Mouse (Mus musculus) stomach, postnatal 0 days (tissue): Measurements from ENCODE around the gene Mpo. TPM values are rescaled to one million over a fixed set of nuclear protein-coding genes. Genes with fewer than 3 reads are reported as not detected.

ENCODE experiments used
- ATAC-seq: fragments of 200-750 bp; cut with Nextera tagmentation; 2 replicates; pipeline ENCODE4 v1.8.0; 2017; ENCODE audit not compliant: low FRiP score, low TSS enrichment
- DNase-seq: peaks from one replicate; pipeline ENCODE4 v3.0.0-alpha.2; 2016; ENCODE audit warnings: low spot score
- H3K27ac ChIP-seq: fragments of 300-500 bp; sonication (generic); replicated peaks from 2 replicates; pipeline ENCODE4 v1.5.1; 2014; ENCODE audit warnings: mild to moderate bottlenecking, control low read depth
- H3K27me3 ChIP-seq: fragments of 300-500 bp; sonication (generic); 2 replicates; pipeline ENCODE4 v1.6.1; 2014; ENCODE audit warnings: low read length; ENCODE audit not compliant: control insufficient read depth, insufficient read depth
- H3K36me3 ChIP-seq: fragments of 300-500 bp; sonication (generic); 2 replicates; pipeline ENCODE4 v1.6.1; 2014; ENCODE audit warnings: low read length, mixed read lengths; ENCODE audit not compliant: control insufficient read depth, insufficient read depth
- H3K4me1 ChIP-seq: fragments of 300-500 bp; sonication (generic); replicated peaks from 2 replicates; pipeline ENCODE4 v1.6.1; 2014; ENCODE audit warnings: antibody characterized with exemption; ENCODE audit not compliant: control insufficient read depth, insufficient read depth
- H3K4me2 ChIP-seq: fragments of 300-500 bp; sonication (generic); replicated peaks from 2 replicates; pipeline ENCODE4 v1.6.1; 2014; ENCODE audit warnings: low read depth, mild to moderate bottlenecking, control low read depth, moderate library complexity
- H3K4me3 ChIP-seq: fragments of 300-500 bp; sonication (generic); 2 replicates; pipeline ENCODE4 v1.5.1; 2014; ENCODE audit warnings: low read depth, low read length, control low read depth
- H3K9ac ChIP-seq: fragments of 300-500 bp; sonication (generic); 2 replicates; pipeline ENCODE4 v1.6.1; 2014; ENCODE audit warnings: mild to moderate bottlenecking, low read length, control low read depth, mixed read lengths
- H3K9me3 ChIP-seq: fragments of 300-500 bp; sonication (generic); 2 replicates; pipeline ENCODE4 v1.6.1; 2016; ENCODE audit warnings: low read length; ENCODE audit not compliant: control insufficient read depth
- CTCF ChIP-seq: IDR thresholded peaks from 2 replicates; pipeline ENCODE4 v1.5.1; 2016; ENCODE audit warnings: antibody characterized with exemption, low read depth, mild to moderate bottlenecking, moderate library complexity
- EP300 ChIP-seq: optimal IDR thresholded peaks from 2 replicates; pipeline ENCODE3; 2016; ENCODE audit warnings: antibody characterized with exemption
- WGBS: fragments of 180-500 bp; shearing (Covaris S2); extraction: QIAGEN DNeasy Blood & Tissue Kit; methylation state at CpG from one replicate; pipeline ENCODE4 v1.1.7; 2014; 5-methylcytosine and 5-hydroxymethylcytosine counted together
- polyA plus RNA-seq: library from polyadenylated mRNA; unstranded; fragments of >200 nt; fragmentation: Nextera tagmentation; extraction: Ambion mirVana; gene quantifications from 2 replicates; pipeline ENCODE4 v1.2.1, GENCODE M21; 2015

The Mpo gene
- 0.52 and 0.74 TPM in 2 replicates for polyA plus RNA-seq

GRCm38 (mm10) chr11:87793460-87793859 is at the start of gene Mpo:
TSS of gene Mpo (plus strand) at chr11:87793581.
- TF ChIP-seq CTCF (no peak), EP300 (no peak)
- Histone ChIP-seq H3K36me3 (no peaks in the 10 kb centered on the region), H3K4me2 (no peak within 1 kb of the TSS), H3K27ac (no peak within 1 kb of the TSS), H3K9ac (no peak within 1 kb of the TSS), H3K27me3 (no peaks in the 10 kb centered on the region), H3K9me3 (no peaks in the 10 kb centered on the region), H3K4me1 (no peaks in the 10 kb centered on the region), H3K4me3 (no peak within 1 kb of the TSS)
- no peak for ATAC-seq
- WGBS = 70% methylated on average over 3 of the region's 3 CpGs
- DNase-seq = no peak

GRCm38 (mm10) chr11:87743691-87744090 is 49.7 kb upstream of the Mpo start:
- Histone ChIP-seq H3K4me1 (no peaks in the 10 kb centered on the region), H3K9me3 (no peaks in the 10 kb centered on the region), H3K4me2 (no peak overlapping the region), H3K27ac (no peak overlapping the region), H3K4me3 (no peak overlapping the region), H3K27me3 (no peaks in the 10 kb centered on the region), H3K36me3 (peaks cover 9% of the 10 kb centered on the region), H3K9ac (no peak overlapping the region)
- WGBS = 91% methylated on average over 3 of the region's 3 CpGs
- ATAC-seq = no peak
- no peak for DNase-seq
- TF ChIP-seq EP300 (no peak), CTCF (no peak)

DNA sequence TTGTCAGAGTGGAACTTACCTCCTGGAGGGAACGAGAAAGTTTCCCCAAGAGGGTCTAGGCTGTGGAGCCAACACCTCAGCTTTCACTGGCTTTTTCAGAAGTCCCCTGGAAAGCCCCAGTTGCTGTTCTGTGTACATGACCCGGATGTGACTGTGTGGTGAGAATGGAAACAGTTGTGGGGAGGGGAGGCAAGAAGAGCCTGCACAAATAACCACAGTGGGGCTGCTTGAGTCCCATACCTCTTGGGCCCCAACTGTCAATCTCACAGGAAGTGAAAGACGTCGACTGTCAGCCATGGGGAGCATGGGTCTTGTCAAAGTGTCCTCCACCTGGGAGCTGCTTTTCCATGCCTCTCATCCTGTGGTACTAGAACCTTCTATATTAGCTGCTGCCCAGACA is 48.4 kb upstream of the Mpo start:
- ATAC-seq (no peak), DNase-seq (no peak)
- no peak for TF ChIP-seq EP300
- no peak for TF ChIP-seq CTCF
- peaks cover 9% of the 10 kb centered on the region for H3K36me3 ChIP-seq
- no peak overlapping the region for H3K9ac ChIP-seq
- H3K4me3 ChIP-seq = no peak overlapping the region
- no peak overlapping the region for H3K27ac ChIP-seq
- no peaks in the 10 kb centered on the region for H3K9me3 ChIP-seq
- no peaks in the 10 kb centered on the region for H3K4me1 ChIP-seq
- no peaks in the 10 kb centered on the region for H3K27me3 ChIP-seq
- H3K4me2 ChIP-seq = no peak overlapping the region
- 75% methylated on average over 4 of the region's 4 CpGs for WGBS

DNA sequence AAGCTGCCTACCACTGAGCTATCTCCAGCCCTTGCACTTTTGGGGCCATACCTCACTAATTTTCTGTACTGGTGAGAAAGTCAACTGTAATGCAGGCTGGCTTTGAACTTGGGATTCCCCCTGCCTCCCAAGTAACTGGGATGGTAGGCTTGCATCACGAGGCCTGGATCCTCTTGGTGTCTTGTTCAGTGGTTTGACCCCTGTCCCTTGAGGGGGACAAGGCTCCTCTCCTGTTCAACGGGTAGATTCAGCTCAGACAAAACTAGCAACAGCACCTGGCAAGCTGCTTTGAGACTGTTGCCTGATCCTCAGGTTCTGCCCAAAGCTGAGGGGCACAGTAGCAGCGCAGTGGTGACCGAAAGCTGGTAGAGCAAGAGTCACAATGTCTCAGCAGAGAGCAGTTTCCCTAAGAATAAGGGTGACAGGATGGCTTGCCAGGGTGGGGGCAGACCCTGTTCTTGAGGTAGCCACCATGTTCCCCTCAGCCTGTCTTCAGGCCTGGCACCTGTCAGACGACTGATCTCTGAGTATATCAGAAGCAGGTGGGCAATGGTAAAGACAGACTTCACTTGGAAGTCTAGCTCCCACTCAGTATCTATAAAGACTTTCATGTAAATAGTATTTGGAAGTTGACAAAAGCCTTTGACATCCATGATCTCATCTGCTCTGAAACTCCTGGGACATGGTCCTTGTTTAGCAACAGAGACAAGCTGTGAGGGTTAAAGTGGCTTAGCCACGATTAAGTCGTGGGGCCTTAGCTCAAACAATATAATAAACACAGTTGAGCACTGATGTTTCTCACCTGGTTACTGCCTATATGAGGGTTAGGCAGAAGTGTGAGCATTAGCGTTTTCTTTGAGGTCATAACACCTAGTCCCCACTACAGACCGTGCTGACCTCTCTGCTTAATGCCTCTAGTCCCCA is 47.5 kb upstream of the Mpo start:
- Histone ChIP-seq H3K27me3 (no peaks in the 10 kb centered on the region), H3K27ac (no peak overlapping the region), H3K9me3 (no peaks in the 10 kb centered on the region), H3K36me3 (peaks cover 9% of the 10 kb centered on the region), H3K4me1 (no peaks in the 10 kb centered on the region), H3K9ac (no peak overlapping the region), H3K4me2 (no peak overlapping the region), H3K4me3 (no peak overlapping the region)
- ATAC-seq = no peak
- no peak for TF ChIP-seq CTCF
- WGBS = 64% methylated on average over 9 of the region's 9 CpGs
- no peak for DNase-seq

DNA sequence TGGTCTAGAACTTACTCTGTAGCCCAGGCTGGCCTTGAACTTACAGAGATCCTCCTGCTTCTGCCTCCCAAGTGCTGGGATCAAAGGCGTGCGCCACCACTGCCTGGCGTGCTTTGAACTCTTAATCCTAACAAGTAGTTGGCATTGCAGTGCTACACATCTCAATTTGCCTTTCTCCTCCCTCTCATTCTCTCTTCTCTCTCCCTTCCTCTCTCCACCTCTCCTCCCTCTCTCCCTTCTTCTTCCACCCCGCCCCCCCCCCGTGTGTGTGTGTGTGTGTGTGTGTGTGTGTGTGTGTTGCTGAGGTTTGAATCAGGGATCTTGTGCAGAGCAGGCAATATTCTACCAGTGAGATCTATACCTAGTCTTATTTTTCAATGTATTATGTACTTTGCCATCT is 46.1 kb upstream of the Mpo start:
- no peaks in the 10 kb centered on the region for H3K9me3 ChIP-seq
- WGBS = 87% methylated on average over 4 of the region's 5 CpGs
- H3K27ac ChIP-seq = no peak overlapping the region
- DNase-seq = no peak
- ATAC-seq = no peak
- no peaks in the 10 kb centered on the region for H3K4me1 ChIP-seq
- H3K27me3 ChIP-seq = no peaks in the 10 kb centered on the region
- no peak overlapping the region for H3K4me2 ChIP-seq
- H3K9ac ChIP-seq = no peak overlapping the region
- H3K36me3 ChIP-seq = peaks cover 9% of the 10 kb centered on the region
- no peak overlapping the region for H3K4me3 ChIP-seq
- no peak for TF ChIP-seq CTCF

GRCm38 (mm10) chr11:87747716-87748115 is 45.7 kb upstream of the Mpo start:
- H3K9me3 ChIP-seq = no peaks in the 10 kb centered on the region
- no peak overlapping the region for H3K27ac ChIP-seq
- no peak overlapping the region for H3K9ac ChIP-seq
- TF ChIP-seq EP300 = no peak
- no peak for TF ChIP-seq CTCF
- WGBS = 90% methylated on average over 7 of the region's 7 CpGs
- H3K4me3 ChIP-seq = no peak overlapping the region
- peaks cover 9% of the 10 kb centered on the region for H3K36me3 ChIP-seq
- no peaks in the 10 kb centered on the region for H3K4me1 ChIP-seq
- H3K4me2 ChIP-seq = no peak overlapping the region
- DNase-seq (no peak), ATAC-seq (no peak)
- H3K27me3 ChIP-seq = no peaks in the 10 kb centered on the region
